Mouse (Mus musculus) embryonic facial prominence, embryonic 14.5 days (tissue): ENCODE measurements around the gene Vmn2r117. TPM values are rescaled to one million over a fixed set of nuclear protein-coding genes. Genes with fewer than 3 reads are reported as not detected.
"Not testable (repeated sequence)": the region's sequence is repeated elsewhere in the genome, so short reads cannot be mapped to it uniquely, and the experiment has no call there.

Experiments used
- ATAC-seq: fragments of 200-750 bp; cut with Nextera tagmentation; 2 replicates; pipeline ENCODE4 v1.8.0; 2017; ENCODE audit warnings: low read depth, moderate number of reproducible peaks, moderate TSS enrichment
- DNase-seq: peaks from one replicate; pipeline ENCODE4 v3.0.0-alpha.2; 2015; ENCODE audit warnings: low spot score
- H3K27ac ChIP-seq: fragments of 300-500 bp; sonication (generic); replicated peaks from 2 replicates; pipeline ENCODE4 v1.5.1; 2014; ENCODE audit warnings: low read depth, mild to moderate bottlenecking, low read length, moderate library complexity
- H3K27me3 ChIP-seq: fragments of 300-500 bp; sonication (generic); replicated peaks from 2 replicates; pipeline ENCODE4 v1.6.1; 2014; ENCODE audit warnings: low read length; ENCODE audit not compliant: control insufficient read depth, insufficient read depth
- H3K36me3 ChIP-seq: fragments of 300-500 bp; sonication (generic); 2 replicates; pipeline ENCODE4 v1.6.1; 2014; ENCODE audit warnings: low read length, mixed read lengths; ENCODE audit not compliant: control insufficient read depth, insufficient read depth
- H3K4me1 ChIP-seq: fragments of 300-500 bp; sonication (generic); 2 replicates; pipeline ENCODE4 v1.6.1; 2014; ENCODE audit warnings: antibody characterized with exemption, low read length; ENCODE audit not compliant: control insufficient read depth, insufficient read depth
- H3K4me2 ChIP-seq: fragments of 300-500 bp; sonication (generic); 2 replicates; pipeline ENCODE4 v1.6.1; 2014; ENCODE audit warnings: low read depth, mild to moderate bottlenecking, low read length, moderate library complexity, mixed read lengths
- H3K4me3 ChIP-seq: fragments of 300-500 bp; sonication (generic); 2 replicates; pipeline ENCODE4 v1.5.1; 2014; ENCODE audit warnings: low read depth, mild to moderate bottlenecking, low read length
- H3K9ac ChIP-seq: fragments of 300-500 bp; sonication (generic); 2 replicates; pipeline ENCODE4 v1.6.1; 2014; ENCODE audit warnings: low read depth, mild to moderate bottlenecking, low read length, moderate library complexity, mixed read lengths
- H3K9me3 ChIP-seq: fragments of 300-500 bp; sonication (generic); 2 replicates; pipeline ENCODE4 v1.6.1; 2016; ENCODE audit warnings: low read length; ENCODE audit not compliant: control insufficient read depth
- WGBS: fragments of 180-500 bp; shearing (Covaris S2); extraction: QIAGEN DNeasy Blood & Tissue Kit; methylation state at CpG from one replicate; pipeline ENCODE4 v1.1.7; 2014; 5-methylcytosine and 5-hydroxymethylcytosine counted together
- polyA plus RNA-seq: library from polyadenylated mRNA; unstranded; fragments of >200 nt; fragmentation: Nextera tagmentation; extraction: Ambion mirVana; gene quantifications from 2 replicates; pipeline ENCODE4 v1.2.1, GENCODE M21; 2014

The Vmn2r117 gene
- not detected in 2 replicates for polyA plus RNA-seq

DNA sequence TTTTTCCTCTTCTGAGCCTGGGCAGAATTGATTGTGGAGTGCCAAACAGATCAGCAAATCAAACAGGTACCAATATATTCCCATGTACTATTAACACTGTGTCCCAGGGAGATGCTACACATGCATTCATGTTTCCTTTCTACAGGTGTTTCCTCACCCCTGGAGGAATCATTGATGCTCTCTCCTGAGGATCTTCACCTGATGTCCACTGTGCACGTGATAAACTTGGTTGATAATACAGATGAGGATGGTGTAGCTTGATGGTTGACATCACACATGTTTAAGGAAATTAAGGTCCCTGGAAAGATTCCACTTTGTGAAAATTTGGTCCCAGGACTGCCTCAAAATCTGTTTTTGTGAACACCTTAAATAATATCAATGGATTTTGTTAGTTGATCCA lies at the start of gene Vmn2r117:
Vmn2r117 (minus strand) TSS at position 101 of the 400 bp plus-strand sequence.
- not testable (repeated sequence) for H3K4me2 ChIP-seq, H3K4me1 ChIP-seq, H3K9me3 ChIP-seq, H3K27me3 ChIP-seq, ATAC-seq, H3K27ac ChIP-seq, H3K36me3 ChIP-seq, H3K9ac ChIP-seq, DNase-seq, H3K4me3 ChIP-seq
- WGBS, result 59% methylated on average over 1 of the region's 1 CpGs

DNA sequence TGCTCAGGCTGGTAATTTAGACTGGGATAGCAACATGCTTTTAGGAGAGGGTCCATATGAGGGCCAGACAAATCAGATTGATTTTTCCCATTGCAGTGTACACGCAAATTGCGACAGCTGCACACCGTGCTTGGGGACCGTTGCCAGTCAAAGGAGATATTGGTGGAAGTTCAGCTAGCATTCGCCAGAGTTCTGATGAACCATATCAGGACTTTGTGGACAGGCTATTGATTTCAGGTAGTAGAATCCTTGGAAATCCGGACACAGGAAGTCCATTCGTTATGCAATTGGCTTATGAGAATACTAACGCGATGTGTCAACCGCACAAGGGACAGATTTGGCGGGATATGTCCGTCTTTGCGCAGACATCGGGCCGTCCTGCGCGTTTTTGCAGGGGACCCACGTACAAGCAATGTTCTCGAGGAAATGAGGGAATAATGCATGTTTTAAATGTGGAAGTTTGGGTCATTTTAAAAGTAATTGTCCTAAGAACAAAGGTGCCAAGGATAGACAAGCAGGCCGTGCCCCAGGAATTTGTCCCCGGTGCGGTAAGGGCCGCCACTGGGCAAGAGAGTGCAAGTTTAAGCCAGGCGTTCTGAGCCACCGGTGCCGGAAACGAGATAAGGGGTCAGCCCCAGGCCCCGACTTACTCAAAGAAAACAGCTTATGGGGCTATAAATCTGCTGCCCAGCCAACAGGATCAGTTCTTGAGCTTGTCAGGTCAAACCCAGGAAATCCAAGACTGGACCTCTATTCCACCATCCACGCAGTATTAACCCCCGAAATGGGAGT lies 43.6 kb upstream of the Vmn2r117 start:
- H3K9me3 ChIP-seq, H3K9ac ChIP-seq, DNase-seq, H3K4me2 ChIP-seq, H3K36me3 ChIP-seq, H3K27ac ChIP-seq, H3K4me1 ChIP-seq, ATAC-seq, H3K4me3 ChIP-seq, H3K27me3 ChIP-seq: not testable (repeated sequence)
- 74% methylated on average over 30 of the region's 30 CpGs for WGBS

DNA sequence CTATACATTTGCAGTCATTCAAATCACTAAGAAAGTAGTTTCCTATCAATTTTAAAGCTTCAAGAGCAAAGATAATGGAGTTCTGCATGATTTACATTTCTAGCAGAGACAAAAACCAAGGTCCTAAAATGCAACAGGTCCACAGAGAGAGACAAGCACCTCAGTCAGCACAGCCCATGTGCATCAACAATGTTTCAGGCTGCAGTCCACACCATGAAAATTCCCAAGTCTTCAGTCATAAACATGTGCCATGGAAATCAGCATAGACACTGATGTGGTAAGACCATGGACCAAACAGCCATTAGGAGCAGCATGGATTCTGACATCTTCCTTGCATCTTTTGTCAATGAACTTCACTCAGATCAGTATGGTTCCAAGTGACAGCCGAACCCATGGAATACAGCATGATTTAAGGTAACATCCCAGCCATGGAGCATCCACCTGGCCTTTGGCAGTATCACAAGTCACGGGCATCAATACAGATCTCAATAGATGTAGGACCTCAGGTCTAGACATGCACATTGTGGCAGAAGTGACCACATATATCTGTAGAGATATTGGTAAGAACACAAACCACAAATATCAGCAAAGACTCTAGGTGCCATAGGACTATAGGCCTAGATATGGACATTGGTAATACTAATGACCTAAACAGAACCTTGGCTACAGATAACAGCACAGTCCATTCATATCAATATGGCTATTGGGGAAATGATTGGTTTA lies 39.4 kb upstream of the Vmn2r117 start:
- 0 out of 2 replicates have a peak, but pooled peaks have one; percentile 26 for ATAC-seq
- WGBS, result 66% methylated on average over 2 of the region's 2 CpGs
- no peak for DNase-seq

DNA sequence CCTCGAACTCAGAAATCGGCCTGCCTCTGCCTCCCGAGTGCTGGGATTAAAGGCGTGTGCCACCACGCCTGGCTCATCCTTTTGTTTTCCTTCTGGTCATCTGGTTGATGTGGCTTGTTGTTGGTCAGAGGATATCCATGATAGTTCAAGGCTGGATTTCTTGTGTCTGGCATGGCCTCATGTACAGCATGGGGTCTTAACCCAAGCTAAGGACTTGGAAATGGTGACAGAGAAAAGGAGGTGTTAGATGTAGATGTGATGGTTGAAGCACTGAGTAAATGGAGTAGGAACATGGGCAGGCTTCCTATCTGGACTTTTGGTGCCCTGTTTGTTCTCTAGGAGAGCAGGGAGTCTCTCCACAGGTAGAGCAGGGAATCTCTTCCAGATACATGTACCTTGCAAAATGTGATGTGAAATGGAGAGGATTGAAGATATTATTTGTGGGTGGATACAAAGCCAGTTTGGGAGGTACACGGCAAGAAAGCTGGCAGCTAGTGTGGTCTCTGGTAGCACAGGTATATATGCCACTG lies 46.3 kb downstream of the Vmn2r117 start:
- Histone ChIP-seq H3K4me3 (no peak overlapping the region), H3K4me2 (no peak overlapping the region), H3K36me3 (no peaks in the 10 kb centered on the region), H3K9me3 (peaks cover 12% of the 10 kb centered on the region; the same call in 1 of the 2 replicates), H3K9ac (no peak overlapping the region), H3K4me1 (no peaks in the 10 kb centered on the region), H3K27me3 (no peaks in the 10 kb centered on the region), H3K27ac (no peak overlapping the region)
- WGBS, result 73% methylated on average over 6 of the region's 6 CpGs
- ATAC-seq (no peak), DNase-seq (peak; percentile 7)

More for the DNA sequence above, 39.4 kb upstream of the Vmn2r117 start:
- Histone ChIP-seq H3K27me3 (no peaks in the 10 kb centered on the region), H3K36me3 (no peaks in the 10 kb centered on the region), H3K9me3 (no peaks in the 10 kb centered on the region), H3K27ac (no peak overlapping the region), H3K4me1 (no peaks in the 10 kb centered on the region), H3K4me3 (no peak overlapping the region), H3K9ac (no peak overlapping the region), H3K4me2 (no peak overlapping the region)

Other genes with a start within 250 kb of the Vmn2r117 start
- gene Vmn2r114, start 167.2 kb downstream of the Vmn2r117 start, polyA plus RNA-seq, result not detected in 2 replicates
- gene Vmn2r115, start 136.0 kb downstream of the Vmn2r117 start, polyA plus RNA-seq, result not detected in 2 replicates
- gene Vmn2r116, start 95.1 kb downstream of the Vmn2r117 start, polyA plus RNA-seq, result not detected in 2 replicates
- 17.7 and 18.2 TPM in 2 replicates for gene Zfp213, start 84.5 kb upstream of the Vmn2r117 start, polyA plus RNA-seq
- 11.6 and 11.7 TPM in 2 replicates for gene Zfp13, start 119.8 kb upstream of the Vmn2r117 start, polyA plus RNA-seq
- gene Zscan10, start 121.2 kb upstream of the Vmn2r117 start, polyA plus RNA-seq, result 0.14 TPM in 1 of 2 replicates, not detected in the other
- 0.90 and 1.4 TPM in 2 replicates for gene Mmp25, start 165.6 kb upstream of the Vmn2r117 start, polyA plus RNA-seq
- 3.1 and 3.9 TPM in 2 replicates for gene Bicdl2, start 180.8 kb upstream of the Vmn2r117 start, polyA plus RNA-seq
- gene Hcfc1r1, start 193.9 kb upstream of the Vmn2r117 start, polyA plus RNA-seq, result 94.8 and 107 TPM in 2 replicates
- gene Thoc6, start 194.2 kb upstream of the Vmn2r117 start, polyA plus RNA-seq, result 35.1 and 38.1 TPM in 2 replicates
- gene Tnfrsf12a, start 197.8 kb upstream of the Vmn2r117 start, polyA plus RNA-seq, result 23.3 and 30.7 TPM in 2 replicates
- gene Cldn6, start 199.6 kb upstream of the Vmn2r117 start, polyA plus RNA-seq, result 17.0 and 22.6 TPM in 2 replicates
- 14.6 and 17.9 TPM in 2 replicates for gene Cldn9, start 204.3 kb upstream of the Vmn2r117 start, polyA plus RNA-seq
- gene 1520401A03Rik, start 243.1 kb upstream of the Vmn2r117 start, polyA plus RNA-seq, result 1.6 and 2.8 TPM in 2 replicates
- gene Pkmyt1, start 246.6 kb upstream of the Vmn2r117 start, polyA plus RNA-seq, result 39.6 and 40.3 TPM in 2 replicates